Mouse (Mus musculus) small intestine, adult 2 months (tissue): ENCODE measurements around the gene Efnb3.

Experiments
- CTCF ChIP-seq: fragments of 200-500 bp; IDR thresholded peaks from 2 replicates; pipeline ENCODE4 v1.5.1; 2012; ENCODE audit warnings: low read depth, mild to moderate bottlenecking, control low read depth, inconsistent platforms, low read length, moderate library complexity, mixed read lengths; ENCODE audit not compliant: insufficient replicate concordance, insufficient read length; ENCODE audit errors: extremely low read depth
- POLR2A ChIP-seq: fragments of 200-500 bp; IDR thresholded peaks from 2 replicates; pipeline ENCODE4 v1.6.1; 2012; ENCODE audit warnings: low read depth, mild to moderate bottlenecking, control low read depth, inconsistent platforms, low read length, moderate library complexity

DNA sequence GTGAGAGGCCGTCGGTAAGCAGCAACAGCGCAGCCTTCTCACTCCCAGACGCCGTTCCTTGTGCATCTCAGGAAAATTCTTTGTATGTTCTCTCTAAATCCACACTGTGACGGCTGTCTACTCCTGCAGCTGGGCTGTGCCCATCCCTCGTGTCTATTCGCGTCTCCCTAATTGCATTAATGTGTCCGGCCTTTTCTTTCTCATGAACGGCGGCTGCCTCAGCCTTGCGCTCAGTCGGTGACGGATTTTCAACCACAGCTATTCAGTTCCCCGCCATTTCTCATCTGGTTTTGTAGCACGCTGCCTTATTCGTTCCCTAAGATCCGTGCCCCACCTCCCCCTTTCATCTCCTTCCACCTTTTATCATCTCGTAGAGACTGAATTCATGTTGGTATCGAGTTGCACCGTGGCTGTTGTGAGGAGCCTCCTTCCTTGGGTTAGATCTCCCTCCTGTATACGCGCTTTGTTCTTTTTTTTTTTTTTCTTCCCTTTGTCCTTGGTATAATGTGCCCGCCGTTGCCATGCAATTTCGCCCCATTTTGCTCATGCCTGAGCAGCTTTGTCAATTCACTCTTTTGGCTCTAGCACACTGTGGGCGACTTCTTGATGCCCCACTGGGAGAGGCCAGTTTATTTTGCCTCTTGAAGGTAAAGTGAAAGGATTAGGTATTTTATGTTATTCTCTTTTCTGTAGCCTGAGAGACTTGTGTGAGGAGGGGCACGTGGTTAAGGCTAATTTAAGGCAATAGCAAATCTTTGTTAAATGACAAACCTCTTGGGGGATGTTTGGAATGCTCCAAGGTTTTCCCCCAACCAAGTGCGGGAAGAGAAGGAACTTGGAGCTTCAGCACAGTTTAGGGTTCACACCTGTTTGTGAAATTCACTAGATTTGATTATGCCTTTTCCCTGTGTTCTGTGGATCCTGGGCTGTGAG, 32.6 kb downstream of the Efnb3 start:
- TF ChIP-seq CTCF (no peak), POLR2A (no peak)
